Mouse (Mus musculus) liver, adult 2 months (tissue): ENCODE results near the gene Mdh2. TPM values are rescaled to one million over a fixed set of nuclear protein-coding genes. Genes with fewer than 3 reads are reported as not detected.
A peak's percentile ranks its signal among the peaks of the same experiment; 100 is the strongest.

ENCODE experiments used
- DNase-seq: peaks from one replicate; pipeline ENCODE4 v3.0.0-alpha.2; 2011; ENCODE audit warnings: low read depth, low spot score; ENCODE audit errors: extremely low read depth
- H3K27ac ChIP-seq: fragments of 200-500 bp; replicated peaks from 2 replicates; pipeline ENCODE4 v1.5.1; 2012; ENCODE audit warnings: low read depth, mild to moderate bottlenecking, control low read depth, inconsistent platforms, low read length; ENCODE audit not compliant: insufficient read depth
- H3K27me3 ChIP-seq: fragments of 200-500 bp; 2 replicates; pipeline ENCODE4 v1.6.1; 2012; ENCODE audit warnings: mild to moderate bottlenecking, moderate library complexity, low read length, inconsistent platforms; ENCODE audit not compliant: control insufficient read depth, insufficient read depth
- H3K36me3 ChIP-seq: fragments of 200-500 bp; 2 replicates; pipeline ENCODE4 v1.6.1; 2012; ENCODE audit warnings: low read length, inconsistent platforms; ENCODE audit not compliant: control insufficient read depth, insufficient read depth
- H3K4me1 ChIP-seq: fragments of 200-500 bp; 2 replicates; pipeline ENCODE4 v1.6.1; 2011; ENCODE audit warnings: low read length; ENCODE audit not compliant: control insufficient read depth, insufficient read depth
- H3K4me3 ChIP-seq: fragments of 200-500 bp; 2 replicates; pipeline ENCODE4 v1.5.1; 2011; ENCODE audit warnings: low read depth, mild to moderate bottlenecking, control low read depth, low read length, moderate library complexity; ENCODE audit not compliant: insufficient read depth
- H3K79me2 ChIP-seq: fragments of 200-500 bp; 2 replicates; pipeline ENCODE4 v1.6.1; 2012; ENCODE audit warnings: inconsistent platforms, mild to moderate bottlenecking, low read length, moderate library complexity; ENCODE audit not compliant: control insufficient read depth, insufficient read depth
- H3K9ac ChIP-seq: fragments of 200-500 bp; 2 replicates; pipeline ENCODE4 v1.6.1; 2012; ENCODE audit warnings: low read depth, mild to moderate bottlenecking, control low read depth, inconsistent platforms, low read length
- CTCF ChIP-seq: fragments of 200-500 bp; IDR thresholded peaks from 2 replicates; pipeline ENCODE4 v1.5.1; 2011; ENCODE audit warnings: low read depth, low read length, control low read depth
- POLR2A ChIP-seq: fragments of 200-500 bp; IDR thresholded peaks from 2 replicates; pipeline ENCODE4 v1.6.1; 2011; ENCODE audit warnings: low read length, control low read depth; ENCODE audit not compliant: insufficient read depth; ENCODE audit errors: extremely low read depth
- WGBS: fragments of 180-500 bp; shearing (Covaris S2); methylation state at CpG from one replicate; pipeline ENCODE4 v1.1.7; 2018; 5-methylcytosine and 5-hydroxymethylcytosine counted together
- polyA plus RNA-seq: library from polyadenylated mRNA; depleted of rRNA; stranded (reverse); fragments of >200 nt; gene quantifications from 2 replicates; pipeline ENCODE4 v1.2.3, GENCODE M21; 2012
- total RNA-seq: library from RNA; depleted of rRNA; stranded (reverse); fragments of >200 nt; gene quantifications from 2 replicates; pipeline ENCODE4 v1.2.3, GENCODE M21; 2014

Mdh2 gene
- total and polyA plus RNA-seq, 2 experiments: 108 to 418 TPM

- Histone ChIP-seq H3K4me1 (peaks cover 46% of the 10 kb centered on the region), H3K36me3 (peaks cover 19% of the 10 kb centered on the region), H3K79me2 (peaks cover 18% of the 10 kb centered on the region; the same call in 1 of the 2 replicates), H3K27me3 (no peaks in the 10 kb centered on the region), H3K27ac (no peak overlapping the region), H3K4me3 (no peak overlapping the region), H3K9ac (no peak overlapping the region)
- DNase-seq: no peak
- WGBS: 74% methylated on average over 8 of the region's 8 CpGs
- TF ChIP-seq POLR2A (no peak), CTCF (no peak)
Measured at GRCm38 (mm10) chr5:135780331-135780730, 2.1 kb downstream of the Mdh2 start.

- DNase-seq: peak; percentile 99
- WGBS: 20% methylated on average over 4 of the region's 4 CpGs
- TF ChIP-seq CTCF (no peak), POLR2A (no peak)
- Histone ChIP-seq H3K79me2 (peaks cover 18% of the 10 kb centered on the region; the same call in 1 of the 2 replicates), H3K27me3 (no peaks in the 10 kb centered on the region), H3K9ac (no peak overlapping the region), H3K4me3 (no peak overlapping the region), H3K4me1 (peaks cover 29% of the 10 kb centered on the region), H3K27ac (peak overlapping the region; percentile 55), H3K36me3 (peaks cover 45% of the 10 kb centered on the region)
Measured at GRCm38 (mm10) chr5:135782901-135783300, 4.6 kb downstream of the Mdh2 start.

GRCm38 (mm10) chr5:135793996-135794858 is 15.9 kb downstream of the Mdh2 start:
- Histone ChIP-seq H3K4me1 (no peaks in the 10 kb centered on the region), H3K36me3 (peaks cover 21% of the 10 kb centered on the region; the same call in 1 of the 2 replicates), H3K27me3 (no peaks in the 10 kb centered on the region), H3K27ac (no peak overlapping the region), H3K4me3 (peak overlapping the region; percentile 8; the same call in 1 of the 2 replicates), H3K79me2 (no peaks in the 10 kb centered on the region), H3K9ac (peak overlapping the region; percentile 53)
- TF ChIP-seq CTCF (peak; percentile 99), POLR2A (no peak)
- DNase-seq: peak; percentile 59
- 22% methylated on average over 20 of the region's 20 CpGs for WGBS

- WGBS: 25% methylated on average over 5 of the region's 5 CpGs
- no peak for DNase-seq
- Histone ChIP-seq H3K4me1 (no peaks in the 10 kb centered on the region), H3K27ac (no peak overlapping the region), H3K9ac (no peak overlapping the region), H3K36me3 (peaks cover 15% of the 10 kb centered on the region; the same call in 1 of the 2 replicates), H3K4me3 (no peak overlapping the region), H3K79me2 (no peaks in the 10 kb centered on the region), H3K27me3 (no peaks in the 10 kb centered on the region)
- TF ChIP-seq POLR2A (no peak), CTCF (no peak)
Measured at GRCm38 (mm10) chr5:135794859-135795181, 16.5 kb downstream of the Mdh2 start.

GRCm38 (mm10) chr5:135799746-135800145 is 21.5 kb downstream of the Mdh2 start:
- no peak overlapping the region for H3K4me3 ChIP-seq
- no peak overlapping the region for H3K9ac ChIP-seq
- no peak overlapping the region for H3K27ac ChIP-seq
- TF ChIP-seq CTCF (peak; percentile 37; the same call in 1 of the 2 replicates), POLR2A (no peak)
- H3K4me1 ChIP-seq: no peaks in the 10 kb centered on the region
- WGBS: 49% methylated on average over 4 of the region's 4 CpGs
- H3K79me2 ChIP-seq: no peaks in the 10 kb centered on the region
- no peak for DNase-seq
- no peaks in the 10 kb centered on the region for H3K27me3 ChIP-seq
- H3K36me3 ChIP-seq: no peaks in the 10 kb centered on the region

GRCm38 (mm10) chr5:135800927-135801326 is 22.6 kb downstream of the Mdh2 start:
- H3K4me1 ChIP-seq: no peaks in the 10 kb centered on the region
- no peaks in the 10 kb centered on the region for H3K27me3 ChIP-seq
- WGBS: 13% methylated on average over 6 of the region's 6 CpGs
- no peak overlapping the region for H3K27ac ChIP-seq
- H3K4me3 ChIP-seq: no peak overlapping the region
- DNase-seq: no peak
- no peaks in the 10 kb centered on the region for H3K36me3 ChIP-seq
- H3K79me2 ChIP-seq: no peaks in the 10 kb centered on the region
- TF ChIP-seq CTCF: no peak
- no peak for TF ChIP-seq POLR2A
- H3K9ac ChIP-seq: no peak overlapping the region
